15 mouse cellular contexts compared by ENCODE assay signal in the genomic region with DNA sequence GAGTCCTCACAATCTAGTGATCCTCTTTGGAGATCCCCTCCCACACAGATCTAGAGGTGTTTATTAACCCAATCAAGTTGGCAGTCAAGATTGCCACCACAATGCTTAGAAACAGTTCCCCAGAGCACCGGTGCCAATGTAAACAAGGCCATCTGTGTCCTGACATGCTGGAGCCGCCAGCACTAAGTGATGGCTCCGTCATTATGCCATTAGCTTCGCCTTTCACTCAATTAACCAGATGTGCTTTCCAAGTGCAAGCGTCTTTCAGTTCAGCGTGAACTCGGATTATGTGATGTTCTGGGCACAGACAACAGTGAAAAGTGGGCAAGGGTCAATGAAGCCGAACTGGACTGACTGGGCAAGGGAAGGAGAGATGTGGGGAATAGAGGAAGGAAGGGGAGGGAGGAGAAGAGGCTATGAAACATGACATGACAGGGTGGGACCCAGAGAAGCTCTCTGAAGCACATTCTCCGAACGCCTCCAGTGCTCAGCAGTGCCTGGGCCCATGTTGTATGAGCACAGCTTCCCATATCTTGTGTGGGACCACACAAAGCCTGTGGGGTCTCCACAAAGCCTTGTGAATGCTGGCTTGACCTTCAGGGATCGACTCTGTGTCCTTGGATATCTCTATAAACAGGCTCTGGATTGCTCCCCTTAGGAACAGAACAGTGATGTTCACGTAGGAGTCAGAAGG.
A peak's percentile ranks its signal among the peaks of the same experiment; 100 is the strongest.
DNase-seq lines count a peak whose midpoint lies in the region; ATAC-seq and TF ChIP-seq lines count a peak whose summit lies in the region.
"Had no signal": no experiment of that assay in that cellular context is flagged by ENCODE, and none has a peak within 500 bp of the region (broad histone marks: within the 10 kb centered on the region; RNA-seq: fewer than 3 reads in every experiment).

No protein-coding gene starts in this region.

- no peaks in the 10 kb centered on the region for H3K9me3 ChIP-seq in lung, postnatal 0 days (ENCODE audit: low read length)
- H3K9me3 ChIP-seq in embryonic facial prominence, embryonic 15.5 days (replicated peaks) = no peaks in the 10 kb centered on the region
- no peaks in the 10 kb centered on the region for H3K9me3 ChIP-seq in hindbrain, embryonic 15.5 days
- H3K9me3 ChIP-seq in neural tube, embryonic 13.5 days = no peaks in the 10 kb centered on the region
- H3K9me3 ChIP-seq: liver, embryonic 13.5 days had no signal

- peak; percentile 32; the same call in 1 of the 2 replicates for ATAC-seq in lung, postnatal 0 days
- peak; percentile 15; the same call in 1 of the 2 replicates for ATAC-seq in embryonic facial prominence, embryonic 15.5 days (ENCODE audit: insufficient number of reproducible peaks, low FRiP score, low TSS enrichment, low read depth)
- ATAC-seq in hindbrain, embryonic 15.5 days (ENCODE audit: low FRiP score, low read depth) = peak; percentile 52
- peak; percentile 51 for ATAC-seq in neural tube, embryonic 13.5 days (ENCODE audit: low read depth)

- no peak overlapping the region for H3K27ac ChIP-seq in lung, postnatal 0 days (ENCODE audit: low read length)
- no peak overlapping the region for H3K27ac ChIP-seq in embryonic facial prominence, embryonic 15.5 days (replicated peaks)
- 0 out of 2 replicates have a peak overlapping the region, but pooled peaks have one; percentile 39 for H3K27ac ChIP-seq in hindbrain, embryonic 15.5 days (replicated peaks)
- H3K27ac ChIP-seq in neural tube, embryonic 13.5 days (replicated peaks) = peak overlapping the region; percentile 59
- H3K27ac ChIP-seq: kidney, postnatal 0 days; left cerebral cortex, adult 2 months; liver, embryonic 13.5 days had no signal

- H3K4me2 ChIP-seq in lung, postnatal 0 days (replicated peaks; ENCODE audit: low read depth, low read length) = no peak overlapping the region
- no peak overlapping the region for H3K4me2 ChIP-seq in embryonic facial prominence, embryonic 15.5 days (replicated peaks)
- H3K4me2 ChIP-seq in hindbrain, embryonic 15.5 days = no peak overlapping the region
- H3K4me2 ChIP-seq in neural tube, embryonic 13.5 days = no peak overlapping the region
- H3K4me2 ChIP-seq: liver, embryonic 13.5 days had no signal

- H3K9ac ChIP-seq in lung, postnatal 0 days (replicated peaks; ENCODE audit: low read depth) = no peak overlapping the region
- H3K9ac ChIP-seq in embryonic facial prominence, embryonic 15.5 days = no peak overlapping the region
- no peak overlapping the region; the same call in 1 of the 2 replicates for H3K9ac ChIP-seq in hindbrain, embryonic 15.5 days
- no peak overlapping the region for H3K9ac ChIP-seq in neural tube, embryonic 13.5 days
- H3K9ac ChIP-seq: liver, embryonic 13.5 days had no signal

- peaks cover 4% of the 10 kb centered on the region; the same call in 1 of the 2 replicates for H3K4me1 ChIP-seq in lung, postnatal 0 days (ENCODE audit: insufficient read depth, low read depth, low read length)
- H3K4me1 ChIP-seq in embryonic facial prominence, embryonic 15.5 days = no peaks in the 10 kb centered on the region
- peaks cover 18% of the 10 kb centered on the region for H3K4me1 ChIP-seq in hindbrain, embryonic 15.5 days (replicated peaks)
- peaks cover 18% of the 10 kb centered on the region for H3K4me1 ChIP-seq in neural tube, embryonic 13.5 days (replicated peaks)

- no peak for TF ChIP-seq EP300 in lung, postnatal 0 days (IDR thresholded peaks at IDR 0.05)

- H3K27me3 ChIP-seq in lung, postnatal 0 days (replicated peaks; ENCODE audit: insufficient read depth, low read length) = no peaks in the 10 kb centered on the region
- no peaks in the 10 kb centered on the region for H3K27me3 ChIP-seq in embryonic facial prominence, embryonic 15.5 days
- H3K27me3 ChIP-seq in hindbrain, embryonic 15.5 days = no peaks in the 10 kb centered on the region
- no peaks in the 10 kb centered on the region for H3K27me3 ChIP-seq in neural tube, embryonic 13.5 days
- H3K27me3 ChIP-seq: liver, embryonic 13.5 days had no signal

- no peak for TF ChIP-seq CTCF in lung, postnatal 0 days (IDR thresholded peaks at IDR 0.05)

- WGBS in lung, postnatal 0 days = 44% methylated on average over 12 of the region's 12 CpGs
- WGBS in embryonic facial prominence, embryonic 15.5 days = 47% methylated on average over 12 of the region's 12 CpGs
- 41% methylated on average over 12 of the region's 12 CpGs for WGBS in hindbrain, embryonic 15.5 days
- WGBS in neural tube, embryonic 13.5 days = 35% methylated on average over 12 of the region's 12 CpGs

- no peak overlapping the region for H3K4me3 ChIP-seq in lung, postnatal 0 days (ENCODE audit: low read depth, low read length)
- H3K4me3 ChIP-seq in embryonic facial prominence, embryonic 15.5 days (replicated peaks) = no peak overlapping the region
- H3K4me3 ChIP-seq in hindbrain, embryonic 15.5 days = no peak overlapping the region
- no peak overlapping the region for H3K4me3 ChIP-seq in neural tube, embryonic 13.5 days
- H3K4me3 ChIP-seq: left cerebral cortex, adult 2 months; liver, embryonic 13.5 days had no signal

- DNase-seq in lung, postnatal 0 days (ENCODE audit: low spot score) = peak; percentile 24
- no peak for DNase-seq in lung, postnatal 14 days
- DNase-seq in spleen, postnatal 14 days (ENCODE audit: low spot score in 2 of 2) = no peak
- no peak for DNase-seq in yolk sac, embryonic 10.5 days (ENCODE audit: low spot score)
- no peak for DNase-seq in frontal cortex, adult 2 months (ENCODE audit: extremely low spot score in 1 of 2, low spot score in 1 of 2)
- DNase-seq: cerebellum, postnatal 10 days; gastrocnemius, postnatal 25 days; heart, postnatal 14 days; liver, embryonic 13.5 days; right cerebral cortex, postnatal 14 days had no signal

- H3K36me3 ChIP-seq in lung, postnatal 0 days (ENCODE audit: insufficient read depth, low read length) = no peaks in the 10 kb centered on the region
- no peaks in the 10 kb centered on the region for H3K36me3 ChIP-seq in embryonic facial prominence, embryonic 15.5 days
- no peaks in the 10 kb centered on the region for H3K36me3 ChIP-seq in hindbrain, embryonic 15.5 days
- H3K36me3 ChIP-seq in neural tube, embryonic 13.5 days = no peaks in the 10 kb centered on the region
- H3K36me3 ChIP-seq: liver, embryonic 13.5 days had no signal

Comparison
In these comparisons a context has a peak if more than half of its experiments do, and no peak if none do; other contexts are left out.
1. H3K27ac ChIP-seq: peak in hindbrain, embryonic 15.5 days (single experiment) and neural tube, embryonic 13.5 days (single experiment); none in lung, postnatal 0 days (single experiment) and embryonic facial prominence, embryonic 15.5 days (single experiment).
2. Peak in every context shown above with its lines, with median percentiles within 50 percentile points of each other: ATAC-seq.